ENCODE assay signal across 11 mouse cellular contexts in genomic region chr2:137419678-137420077, GRCm38 (mm10).
DNase-seq lines count a peak whose midpoint lies in the region; ATAC-seq lines count a peak whose summit lies in the region.
"Had no signal": no experiment of that assay in that cellular context is flagged by ENCODE, and none has a peak within 500 bp of the region (broad histone marks: within the 10 kb centered on the region; RNA-seq: fewer than 3 reads in every experiment).

No protein-coding gene starts in this region.

- 39% methylated on average over 4 of the region's 4 CpGs for WGBS in heart, embryonic 13.5 days
- 21% methylated on average over 4 of the region's 4 CpGs for WGBS in kidney, embryonic 15.5 days
- 73% methylated on average over 4 of the region's 4 CpGs for WGBS in hindbrain, embryonic 16.5 days
- 80% methylated on average over 4 of the region's 4 CpGs for WGBS in hindbrain, embryonic 10.5 days

- H3K9ac ChIP-seq in heart, embryonic 13.5 days: no peak overlapping the region
- H3K9ac ChIP-seq in kidney, embryonic 15.5 days: no peak overlapping the region
- no peak overlapping the region for H3K9ac ChIP-seq in hindbrain, embryonic 16.5 days (ENCODE audit: low read depth, low read length)

- no peak overlapping the region for H3K4me2 ChIP-seq in heart, embryonic 13.5 days
- H3K4me2 ChIP-seq in kidney, embryonic 15.5 days: no peak overlapping the region
- no peak overlapping the region for H3K4me2 ChIP-seq in hindbrain, embryonic 16.5 days (ENCODE audit: low read length)

- H3K9me3 ChIP-seq in heart, embryonic 13.5 days: no peaks in the 10 kb centered on the region
- H3K9me3 ChIP-seq in kidney, embryonic 15.5 days (replicated peaks): no peaks in the 10 kb centered on the region
- H3K9me3 ChIP-seq in hindbrain, embryonic 16.5 days (ENCODE audit: control insufficient read depth, low read length): no peaks in the 10 kb centered on the region
- no peaks in the 10 kb centered on the region for H3K9me3 ChIP-seq in hindbrain, embryonic 10.5 days

- H3K4me1 ChIP-seq in heart, embryonic 13.5 days: peaks cover 15% of the 10 kb centered on the region
- 0 out of 2 replicates have a peak, but pooled peaks cover 3% of the 10 kb centered on the region for H3K4me1 ChIP-seq in kidney, embryonic 15.5 days
- H3K4me1 ChIP-seq in hindbrain, embryonic 16.5 days (ENCODE audit: control insufficient read depth, insufficient read depth, low read depth, low read length): no peaks in the 10 kb centered on the region
- no peaks in the 10 kb centered on the region for H3K4me1 ChIP-seq in hindbrain, embryonic 10.5 days (replicated peaks)

- no peak for ATAC-seq in heart, embryonic 13.5 days (ENCODE audit: extremely low read depth, insufficient number of reproducible peaks, low FRiP score, low TSS enrichment)
- peak; percentile 67 for ATAC-seq in kidney, embryonic 15.5 days (replicated peaks; ENCODE audit: low FRiP score)
- no peak for ATAC-seq in hindbrain, embryonic 16.5 days

- no peaks in the 10 kb centered on the region for H3K27me3 ChIP-seq in heart, embryonic 13.5 days (replicated peaks)
- no peaks in the 10 kb centered on the region for H3K27me3 ChIP-seq in kidney, embryonic 15.5 days
- H3K27me3 ChIP-seq in hindbrain, embryonic 16.5 days (replicated peaks; ENCODE audit: control insufficient read depth, insufficient read depth, low read length): no peaks in the 10 kb centered on the region
- H3K27me3 ChIP-seq in hindbrain, embryonic 10.5 days (ENCODE audit: insufficient read depth, poor library complexity, severe bottlenecking): no peaks in the 10 kb centered on the region

- H3K4me3 ChIP-seq in heart, embryonic 13.5 days: no peak overlapping the region
- no peak overlapping the region for H3K4me3 ChIP-seq in kidney, embryonic 15.5 days (replicated peaks)
- H3K4me3 ChIP-seq in hindbrain, embryonic 16.5 days (ENCODE audit: low read length): no peak overlapping the region
- no peak overlapping the region for H3K4me3 ChIP-seq in hindbrain, embryonic 10.5 days

- H3K36me3 ChIP-seq in heart, embryonic 13.5 days: no peaks in the 10 kb centered on the region
- no peaks in the 10 kb centered on the region for H3K36me3 ChIP-seq in kidney, embryonic 15.5 days
- H3K36me3 ChIP-seq in hindbrain, embryonic 16.5 days (ENCODE audit: control insufficient read depth, insufficient read depth, low read length): no peaks in the 10 kb centered on the region
- no peaks in the 10 kb centered on the region for H3K36me3 ChIP-seq in hindbrain, embryonic 10.5 days

- H3K27ac ChIP-seq in heart, embryonic 13.5 days (replicated peaks): peak overlapping the region; percentile 50; the same call in 1 of the 2 replicates
- H3K27ac ChIP-seq in kidney, embryonic 15.5 days: 0 out of 2 replicates have a peak overlapping the region, but pooled peaks have one; percentile 32
- no peak overlapping the region for H3K27ac ChIP-seq in hindbrain, embryonic 16.5 days (ENCODE audit: low read depth, low read length)
- H3K27ac ChIP-seq in hindbrain, embryonic 10.5 days: no peak overlapping the region

- DNase-seq in embryo, embryonic 10 days (ENCODE audit: low spot score): peak; percentile 14
- DNase-seq in embryo, embryonic 11 days: no peak
- peak; percentile 5 for DNase-seq in lung, postnatal 14 days
- DNase-seq in hindbrain, embryonic 10.5 days (ENCODE audit: low spot score): no peak
- DNase-seq in right cerebral cortex, postnatal 36 days (ENCODE audit: low spot score in 2 of 2): no peak
- DNase-seq: B cell, adult 2 months; cerebellum, postnatal 36 days; thymus, postnatal 25 days had no signal

Comparison
In these comparisons a context has a peak if more than half of its experiments do, and no peak if none do; other contexts are left out.
1. DNase-seq: peak in embryo, embryonic 10 days (single experiment) and lung, postnatal 14 days (single experiment); none in embryo, embryonic 11 days (single experiment), hindbrain, embryonic 10.5 days (single experiment) and right cerebral cortex, postnatal 36 days (0 of 2).
2. H3K27ac ChIP-seq: peak in heart, embryonic 13.5 days (single experiment) and kidney, embryonic 15.5 days (single experiment); none in hindbrain, embryonic 16.5 days (single experiment) and hindbrain, embryonic 10.5 days (single experiment).